ENCODE assay signal across 42 mouse cellular contexts in the genomic region with DNA sequence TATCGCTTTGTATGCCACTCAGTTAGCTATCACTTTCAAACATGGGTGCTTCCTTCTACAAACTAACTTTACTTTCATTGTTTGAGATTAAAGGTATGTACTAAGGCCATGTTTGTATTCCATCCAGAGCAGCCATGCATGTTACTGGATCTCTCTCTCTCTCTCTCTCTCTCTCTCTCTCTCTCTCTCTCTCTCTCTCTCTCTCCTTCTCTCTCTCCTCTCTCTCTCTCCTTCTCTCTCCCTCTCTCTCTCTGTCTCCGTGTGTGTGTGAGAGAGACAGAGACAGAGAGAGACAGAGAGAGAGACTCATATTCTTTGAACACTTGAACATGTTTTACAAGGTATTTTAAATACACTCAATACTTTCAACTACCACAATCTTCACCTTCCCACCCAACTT. TPM values are rescaled to one million over a fixed set of nuclear protein-coding genes. Genes with fewer than 3 reads are reported as not detected.
"Had no signal": no experiment of that assay in that cellular context is flagged by ENCODE, and none has a peak within 500 bp of the region (broad histone marks: within the 10 kb centered on the region; RNA-seq: fewer than 3 reads in every experiment).

No protein-coding gene starts in this region.

- DNase-seq: heart, postnatal 10 days; heart, postnatal 14 days; heart, postnatal 36 days; heart, postnatal 4 days; kidney, adult 11 months; kidney, adult 18-20 months; kidney, adult 2 months; kidney, adult 8-10 months; kidney, adult 9 months; kidney, postnatal 10 days; kidney, postnatal 14 days; kidney, postnatal 25 days; kidney, postnatal 36 days; kidney, postnatal 4 days; layer of hippocampus, adult 9-11 months; layer of hippocampus, postnatal 36 days had no signal

- H3K36me3 ChIP-seq: heart, embryonic 12.5 days; heart, embryonic 13.5 days; heart, embryonic 15.5 days; hindbrain, embryonic 10.5 days; hindbrain, embryonic 12.5 days; hindbrain, embryonic 13.5 days; hindbrain, embryonic 15.5 days; intestine, embryonic 15.5 days; kidney, embryonic 15.5 days had no signal

- H3K4me1 ChIP-seq: heart, embryonic 12.5 days; heart, embryonic 13.5 days; heart, embryonic 15.5 days; hindbrain, embryonic 10.5 days; hindbrain, embryonic 12.5 days; hindbrain, embryonic 13.5 days; hindbrain, embryonic 15.5 days; intestine, embryonic 15.5 days; kidney, embryonic 15.5 days had no signal

- ATAC-seq: hindbrain, embryonic 16.5 days; hindbrain, postnatal 0 days; inflammation-experienced regulatory T-cells, adult 6 months; intestine, embryonic 15.5 days; intestine, embryonic 16.5 days; intestine, postnatal 0 days had no signal

- H3K9ac ChIP-seq: heart, embryonic 12.5 days; heart, embryonic 13.5 days; heart, embryonic 15.5 days; hindbrain, embryonic 12.5 days; hindbrain, embryonic 13.5 days; hindbrain, embryonic 14.5 days; hindbrain, embryonic 15.5 days; intestine, embryonic 15.5 days; kidney, embryonic 15.5 days had no signal

- H3K27me3 ChIP-seq: heart, embryonic 12.5 days; heart, embryonic 13.5 days; heart, embryonic 15.5 days; hindbrain, embryonic 12.5 days; hindbrain, embryonic 13.5 days; hindbrain, embryonic 15.5 days; intestine, embryonic 15.5 days; kidney, embryonic 15.5 days had no signal

- H3K4me2 ChIP-seq: heart, embryonic 11.5 days; heart, embryonic 12.5 days; heart, embryonic 13.5 days; heart, embryonic 15.5 days; hindbrain, embryonic 12.5 days; hindbrain, embryonic 13.5 days; hindbrain, embryonic 14.5 days; hindbrain, embryonic 15.5 days; intestine, embryonic 15.5 days; kidney, embryonic 15.5 days had no signal

- H3K4me3 ChIP-seq: heart, embryonic 12.5 days; heart, embryonic 13.5 days; heart, embryonic 15.5 days; hindbrain, embryonic 10.5 days; hindbrain, embryonic 12.5 days; hindbrain, embryonic 13.5 days; hindbrain, embryonic 15.5 days; intestine, embryonic 15.5 days; kidney, embryonic 15.5 days; layer of hippocampus, adult 2 months; left cerebral cortex, adult 2 months had no signal

- H3K27ac ChIP-seq: heart, embryonic 13.5 days; heart, embryonic 15.5 days; hindbrain, embryonic 10.5 days; hindbrain, embryonic 12.5 days; hindbrain, embryonic 13.5 days; hindbrain, embryonic 14.5 days; hindbrain, embryonic 15.5 days; hindbrain, postnatal 0 days; intestine, embryonic 15.5 days; kidney, embryonic 15.5 days; kidney, postnatal 0 days; layer of hippocampus, adult 2 months; left cerebral cortex, adult 2 months had no signal

- H3K9me3 ChIP-seq: heart, embryonic 12.5 days; heart, embryonic 15.5 days; hindbrain, embryonic 10.5 days; hindbrain, embryonic 15.5 days; intestine, embryonic 15.5 days; kidney, embryonic 15.5 days had no signal

RNA-seq across cellular contexts. Expression of a gene that starts 50.2 kb away (rescaled TPM):
- polyA plus RNA-seq: heart, embryonic 11.5 days; heart, embryonic 12.5 days; heart, embryonic 13.5 days; heart, embryonic 14.5 days; heart, embryonic 15.5 days; heart, embryonic 16.5 days; heart, postnatal 0 days; hindbrain, embryonic 14.5 days; inflammation-experienced regulatory T-cells, adult 6 months; intestine, embryonic 14.5 days; intestine, embryonic 15.5 days; intestine, embryonic 16.5 days; intestine, postnatal 0 days; kidney, adult 2 months; kidney, embryonic 14.5 days; kidney, embryonic 15.5 days; kidney, embryonic 16.5 days; kidney, postnatal 0 days; large intestine, adult 2 months had no signal
